Mouse (Mus musculus): ENCODE results near the gene Nedd1. TPM values are rescaled to one million over a fixed set of nuclear protein-coding genes. Genes with fewer than 3 reads are reported as not detected.

The Nedd1 gene
- 10 to 100 TPM; 12.1 to 14.8 TPM for total RNA-seq (2021)
- long read RNA-seq, experiment 1, transcript Nedd1-201 (15 exons, 3,534 nt) = major isoform, 38 of 42 reads
- long read RNA-seq, experiment 1, partial matches to known transcripts = 2 of 42 reads
- long read RNA-seq, experiment 1, other reads (novel, unspliced or antisense) = 2 of 42 reads
- long read RNA-seq, experiment 2, transcript Nedd1-201 (15 exons, 3,534 nt) = major isoform, 30 of 34 reads
- long read RNA-seq, experiment 2, partial matches to known transcripts = 0 of 34 reads
- long read RNA-seq, experiment 2, other reads (novel, unspliced or antisense) = 4 of 34 reads

GRCm38 (mm10) chr10:92721771-92722619 is at the start of gene Nedd1:
Gene Nedd1, minus strand, starts transcription at chr10:92722420.
- Histone ChIP-seq H3K4me3 (peak within 1 kb of the TSS; percentile 94), H3K27ac (peak within 1 kb of the TSS; percentile 92)
- DNase-seq = peak; percentile 97
- no peak for TF ChIP-seq CTCF (IDR thresholded peaks at IDR 0.05)
- intact Hi-C loops (cut with DNase I) = no loop called here

GRCm38 (mm10) chr10:92754359-92754758 is 32.1 kb upstream of the Nedd1 start:
- no peak for TF ChIP-seq CTCF (IDR thresholded peaks at IDR 0.05)
- no peak for DNase-seq

GRCm38 (mm10) chr10:92730339-92730738 is 8.1 kb upstream of the Nedd1 start:
- TF ChIP-seq CTCF (IDR thresholded peaks at IDR 0.05) = no peak
- Histone ChIP-seq H3K4me3 (no peak overlapping the region), H3K27ac (no peak overlapping the region)
- no peak for DNase-seq
- intact Hi-C loops (cut with DNase I) = no loop called here

More at GRCm38 (mm10) chr10:92754359-92754758, 32.1 kb upstream of the Nedd1 start:
- Histone ChIP-seq H3K27ac (no peak overlapping the region), H3K4me3 (no peak overlapping the region)
- intact Hi-C loops (cut with DNase I) = no loop called here

GRCm38 (mm10) chr10:92728723-92729122 is 6.5 kb upstream of the Nedd1 start:
- Histone ChIP-seq H3K4me3 (no peak overlapping the region), H3K27ac (no peak overlapping the region)
- intact Hi-C loops (cut with DNase I) = no loop called here
- TF ChIP-seq CTCF (IDR thresholded peaks at IDR 0.05) = no peak
- DNase-seq = no peak

DNA sequence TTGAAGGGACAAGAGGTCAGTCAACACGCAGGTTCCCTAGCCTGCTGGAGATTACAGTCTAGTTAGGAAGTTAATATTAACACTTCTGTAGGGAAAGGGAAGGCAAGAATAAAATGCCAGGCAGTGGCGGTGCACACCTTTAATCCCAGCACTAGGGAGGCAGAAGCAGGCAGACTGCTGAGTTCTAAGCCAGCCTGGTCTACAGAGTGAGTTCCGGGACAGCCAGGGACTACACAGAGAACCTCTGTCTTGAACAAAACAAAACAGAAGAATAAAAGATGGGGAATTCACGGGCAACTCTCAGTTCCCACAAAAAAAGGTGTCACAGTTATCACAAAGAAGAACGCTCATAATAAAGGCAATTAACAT is 384 bp upstream of the Nedd1 start:
- peak overlapping the region; percentile 94 for H3K4me3 ChIP-seq
- intact Hi-C loops (cut with DNase I) = no loop called here
- DNase-seq = no peak
- peak overlapping the region; percentile 92 for H3K27ac ChIP-seq
- TF ChIP-seq CTCF (IDR thresholded peaks at IDR 0.05) = no peak

- peak overlapping the region; percentile 58 for H3K27ac ChIP-seq
- intact Hi-C loops (cut with DNase I) = no loop called here
- no peak overlapping the region for H3K4me3 ChIP-seq
- peak; percentile 65 for DNase-seq
- TF ChIP-seq CTCF (IDR thresholded peaks at IDR 0.05) = no peak
Observed at GRCm38 (mm10) chr10:92699032-92699431, 23.2 kb downstream of the Nedd1 start.

- no peak for TF ChIP-seq CTCF (IDR thresholded peaks at IDR 0.05)
- no peak overlapping the region for H3K27ac ChIP-seq
- H3K4me3 ChIP-seq = no peak overlapping the region
- intact Hi-C loops (cut with DNase I) = no loop called here
- DNase-seq = no peak
Observed at GRCm38 (mm10) chr10:92675056-92675455, 47.2 kb downstream of the Nedd1 start.

DNA sequence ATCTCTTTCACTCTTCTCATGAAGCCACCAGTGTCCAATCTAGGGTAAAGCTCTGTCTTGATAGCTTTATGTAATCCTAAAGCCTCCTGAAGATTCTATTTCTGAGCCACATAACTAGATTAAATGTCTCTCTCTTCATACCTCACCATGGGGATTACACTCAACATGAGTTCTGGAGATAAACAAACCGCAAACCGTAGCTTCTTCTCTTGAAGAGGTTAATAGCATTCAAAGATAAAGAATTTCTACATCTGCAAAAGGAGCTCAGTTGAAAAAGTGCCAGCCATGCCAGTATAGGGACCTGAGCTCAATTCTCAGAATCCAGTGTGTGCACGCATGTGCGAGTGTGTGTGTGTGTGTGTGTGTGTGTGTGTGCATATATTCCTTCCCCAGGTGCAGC is 50.3 kb downstream of the Nedd1 start:
- Histone ChIP-seq H3K27ac (no peak overlapping the region), H3K4me3 (no peak overlapping the region)
- DNase-seq = no peak
- intact Hi-C loops (cut with DNase I) = no loop called here
- no peak for TF ChIP-seq CTCF (IDR thresholded peaks at IDR 0.05)

DNA sequence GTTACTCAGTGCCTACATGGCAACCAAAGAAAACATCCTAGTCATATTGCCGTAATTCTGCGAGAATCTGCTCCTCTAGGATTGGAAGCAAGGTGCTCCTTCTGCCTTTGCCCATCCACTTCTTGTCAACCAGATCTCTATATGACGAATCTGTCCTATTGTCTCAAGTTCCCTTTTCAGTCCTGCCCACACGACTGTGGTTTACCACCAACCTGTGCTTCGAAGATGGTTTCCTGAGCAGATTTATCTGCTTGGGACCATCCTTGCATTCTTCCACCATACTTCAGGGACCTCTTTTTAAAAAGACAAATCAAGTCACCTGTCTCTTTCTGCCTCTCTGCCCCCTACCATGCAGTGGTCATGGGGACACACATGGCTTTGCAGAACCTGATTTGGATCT is 56.9 kb downstream of the Nedd1 start:
- H3K4me3 ChIP-seq = no peak overlapping the region
- no peak for DNase-seq
- no peak for TF ChIP-seq CTCF (IDR thresholded peaks at IDR 0.05)
- H3K27ac ChIP-seq = no peak overlapping the region
- intact Hi-C loops (cut with DNase I) = no loop called here

DNA sequence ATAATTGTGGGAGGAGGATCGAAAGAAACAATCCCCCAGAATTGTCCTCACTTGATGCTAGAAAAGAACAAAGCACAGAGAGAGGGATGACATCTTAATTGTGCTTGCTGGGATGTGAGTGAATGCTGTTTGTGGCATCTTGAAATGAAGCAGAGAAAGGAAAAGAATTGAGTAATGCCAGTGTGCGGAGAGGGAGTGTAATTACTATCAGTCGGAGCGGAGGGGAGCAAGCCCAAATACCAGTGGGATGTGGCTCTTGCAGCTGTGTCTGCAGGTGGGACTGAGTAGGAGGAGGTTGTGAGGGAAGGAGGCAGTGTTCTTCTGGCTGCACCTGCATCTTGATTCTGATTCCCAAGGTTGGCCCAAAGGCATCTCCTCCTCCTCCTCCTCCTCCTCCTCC is 69.0 kb downstream of the Nedd1 start:
- TF ChIP-seq CTCF (IDR thresholded peaks at IDR 0.05) = no peak
- Histone ChIP-seq H3K27ac (no peak overlapping the region), H3K4me3 (no peak overlapping the region)
- DNase-seq = no peak
- intact Hi-C loops (cut with DNase I) = no loop called here

DNA sequence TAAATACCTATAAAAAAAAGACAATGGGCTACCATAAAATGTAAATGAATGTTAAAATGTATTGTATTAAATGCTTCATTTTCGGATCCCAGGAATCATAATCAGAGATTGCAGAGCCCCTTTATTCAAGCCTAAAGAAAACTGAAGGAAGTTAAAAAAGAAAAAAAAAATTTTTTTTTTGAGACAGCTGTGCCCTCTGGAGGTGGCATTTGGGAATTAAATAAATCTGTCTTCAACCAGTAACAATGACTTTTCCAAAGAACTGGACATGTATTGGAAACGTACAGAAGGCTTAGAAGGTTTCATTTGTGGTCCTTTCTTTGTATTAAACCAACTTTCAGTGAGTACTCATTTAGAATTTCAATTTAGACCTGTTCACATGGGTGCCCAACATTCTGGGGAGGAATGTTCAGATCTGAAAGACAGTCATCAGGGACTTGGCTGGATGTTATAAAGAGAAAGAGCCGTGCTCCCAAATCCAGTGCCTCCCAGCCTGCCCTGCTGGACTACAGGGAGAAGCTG is 69.8 kb downstream of the Nedd1 start:
- Histone ChIP-seq H3K27ac (no peak overlapping the region), H3K4me3 (no peak overlapping the region)
- intact Hi-C loops (cut with DNase I) = no loop called here
- DNase-seq = no peak
- TF ChIP-seq CTCF (IDR thresholded peaks at IDR 0.05) = peak; percentile 43

GRCm38 (mm10) chr10:92651266-92651665 is 71.0 kb downstream of the Nedd1 start:
- H3K4me3 ChIP-seq = no peak overlapping the region
- intact Hi-C loops (cut with DNase I) = no loop called here
- no peak for TF ChIP-seq CTCF (IDR thresholded peaks at IDR 0.05)
- no peak for DNase-seq
- no peak overlapping the region for H3K27ac ChIP-seq

DNA sequence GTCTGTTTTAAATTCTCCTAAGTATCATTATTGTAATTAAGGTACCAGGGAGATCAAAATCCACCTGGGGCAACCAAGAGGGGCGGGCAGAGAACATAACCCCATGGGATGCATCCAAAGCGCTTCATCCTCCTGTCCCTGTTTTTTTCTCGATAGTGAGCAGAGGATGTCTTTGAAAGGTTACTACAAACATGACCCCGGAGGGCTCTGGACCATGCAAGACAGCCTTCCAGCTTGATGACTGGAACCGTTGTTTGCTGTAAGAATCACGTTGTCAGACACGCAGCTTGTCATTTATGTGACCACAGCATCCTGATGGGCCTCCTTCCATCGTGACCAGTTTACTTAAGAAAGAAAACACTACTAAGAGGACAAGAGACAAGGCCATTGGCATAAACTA is 73.1 kb downstream of the Nedd1 start:
- intact Hi-C loops (cut with DNase I) = no loop called here
- H3K27ac ChIP-seq = no peak overlapping the region
- no peak overlapping the region for H3K4me3 ChIP-seq
- no peak for TF ChIP-seq CTCF (IDR thresholded peaks at IDR 0.05)
- DNase-seq = no peak
